Mouse (Mus musculus): ENCODE measurements at regions not wholly inside any gene's neighbourhood (a gene's known extent, or its start where the extent isn't known, plus 50 kb on each side); places are given as distances from the start of the nearest gene placed in this dataset.

GRCm38 (mm10) chr9:61321314-61321713 lies 50.9 kb upstream of the Tle3 start:
- TF ChIP-seq POLR2A (IDR thresholded peaks at IDR 0.05; ENCODE audit: borderline replicate concordance, low read depth, low read length): no peak
- no peak for TF ChIP-seq CTCF (IDR thresholded peaks at IDR 0.05; ENCODE audit: low read depth, low read length)

Measured in bone marrow macrophage, adult 2 months (primary cell).